Mouse (Mus musculus): ENCODE results near the gene Tmem190. TPM values are rescaled to one million over a fixed set of nuclear protein-coding genes. Genes with fewer than 3 reads are reported as not detected.

Gene Tmem190
- not detected for total RNA-seq (2021)
- long read RNA-seq, experiment 1 = 0 reads
- long read RNA-seq, experiment 2 = 0 reads

GRCm38 (mm10) chr7:4782759-4783158 lies at the start of gene Tmem190, which contains the start of gene Il11:
Tmem190 (plus strand) TSS chr7:4782937.
Il11 (minus strand) TSS chr7:4782859.
- no peak for DNase-seq

GRCm38 (mm10) chr7:4732968-4733392 lies 49.8 kb upstream of the Tmem190 start:
- no peak for DNase-seq

DNA sequence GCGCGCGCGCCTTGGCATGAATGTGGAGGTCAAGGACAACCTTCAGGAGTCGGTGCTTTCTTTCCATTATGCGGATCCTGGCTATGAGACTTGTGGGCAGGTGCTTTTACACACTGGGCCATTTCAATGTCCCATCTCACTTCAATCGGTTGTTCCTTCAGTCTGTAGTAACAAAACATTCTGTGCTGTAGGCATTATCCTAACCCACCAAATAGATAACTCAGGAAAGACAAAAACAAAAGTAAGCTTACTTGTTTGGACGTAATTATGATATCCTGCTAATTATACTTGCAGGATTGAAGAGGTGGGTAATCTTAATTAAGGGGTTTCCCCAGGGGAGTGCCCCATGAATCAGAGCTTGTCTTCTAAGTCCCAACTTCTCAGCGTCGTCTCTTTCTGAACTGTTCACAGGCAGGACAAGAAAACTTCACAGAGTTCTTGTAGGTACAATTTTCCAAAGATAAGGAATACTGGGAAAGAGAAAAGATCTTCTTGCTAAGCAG lies 43.6 kb upstream of the Tmem190 start:
- DNase-seq = no peak

- DNase-seq = peak; percentile 99 to 100
Observed at GRCm38 (mm10) chr7:4739544-4740275, 43.0 kb upstream of the Tmem190 start, which contains the start of gene Kmt5c. Kmt5c (plus strand) TSS chr7:4740115.

DNA sequence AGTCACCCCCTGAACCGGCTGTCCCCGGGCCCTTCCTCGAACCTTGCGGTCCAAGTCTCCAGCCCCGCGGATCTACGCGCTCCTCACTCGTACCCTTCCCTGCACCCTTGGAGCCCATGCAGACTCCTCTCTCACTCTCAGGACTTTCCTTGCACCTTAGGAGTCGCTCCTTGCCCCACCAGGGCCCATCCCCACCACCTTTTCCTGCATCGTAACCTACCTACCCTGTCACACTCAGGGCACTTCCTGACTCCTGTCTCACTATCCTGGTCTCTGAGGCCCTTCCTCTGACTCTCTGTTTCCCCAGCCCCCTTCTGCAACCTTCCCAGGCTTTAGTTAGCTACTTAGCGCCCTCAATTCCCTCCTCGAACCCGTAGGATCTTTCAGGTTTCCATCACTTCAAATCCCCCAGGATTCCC lies 42.4 kb upstream of the Tmem190 start:
- DNase-seq = no peak

DNA sequence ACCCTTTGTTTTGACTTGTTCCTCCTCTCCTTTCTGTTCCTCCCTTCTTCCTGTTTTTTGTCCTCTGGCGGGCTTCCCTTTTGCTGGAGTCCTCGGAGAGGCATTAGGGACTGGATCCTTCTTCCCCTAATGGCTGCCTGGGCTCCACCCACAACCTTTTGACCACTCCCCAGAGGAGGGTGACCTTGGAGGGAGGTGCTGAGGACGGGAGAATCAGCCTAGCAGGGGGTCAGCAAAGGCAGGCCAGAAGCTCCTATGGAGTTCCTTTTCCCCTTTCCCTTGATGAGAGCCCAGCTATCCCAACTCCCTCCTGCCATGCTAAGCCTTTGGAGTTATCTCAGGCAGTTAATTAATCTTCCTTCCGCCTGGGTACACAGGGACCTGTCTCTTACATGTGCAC lies 41.6 kb upstream of the Tmem190 start:
- peak; percentile 80 to 83 for DNase-seq

DNA sequence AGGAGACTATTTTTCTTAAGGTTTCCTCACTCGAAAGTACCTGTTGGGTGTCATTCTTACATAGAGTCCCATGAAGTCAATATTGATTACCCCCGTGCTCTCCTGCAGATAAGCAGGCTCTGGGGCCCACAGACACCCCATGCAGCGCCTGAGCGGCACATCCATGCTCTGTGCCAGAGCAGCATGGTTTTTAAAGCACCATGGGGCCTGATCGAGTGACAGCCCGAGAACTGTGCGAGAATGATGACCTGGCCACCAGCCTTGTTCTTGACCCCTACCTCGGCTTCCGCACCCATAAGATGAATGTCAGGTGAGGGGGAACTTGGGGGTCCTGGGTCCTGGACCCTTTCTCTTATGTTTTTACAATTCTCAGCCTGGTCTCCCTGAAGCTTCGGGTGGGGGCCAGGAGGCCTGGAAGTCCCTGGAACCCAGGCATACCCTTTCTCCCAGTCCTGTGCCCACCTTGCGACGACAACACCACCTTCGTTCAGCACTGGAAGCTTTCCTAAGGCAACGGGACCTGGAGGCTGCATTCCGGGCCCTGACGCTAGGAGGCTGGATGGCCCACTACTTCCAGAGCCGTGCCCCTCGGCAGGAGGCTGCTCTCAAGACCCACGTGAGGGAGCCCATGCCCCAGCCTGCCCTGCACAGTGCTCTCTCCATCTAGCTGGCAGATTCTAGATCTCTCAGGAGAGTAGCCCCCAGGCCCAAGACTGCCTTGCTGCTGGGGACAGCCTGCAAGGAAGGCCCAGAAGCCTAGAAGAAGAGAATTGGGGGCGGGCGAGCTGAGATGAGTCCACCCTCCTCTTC lies 40.9 kb upstream of the Tmem190 start:
- DNase-seq = no peak

- DNase-seq = no peak
Observed at GRCm38 (mm10) chr7:4742482-4742819, 40.3 kb upstream of the Tmem190 start.

DNA sequence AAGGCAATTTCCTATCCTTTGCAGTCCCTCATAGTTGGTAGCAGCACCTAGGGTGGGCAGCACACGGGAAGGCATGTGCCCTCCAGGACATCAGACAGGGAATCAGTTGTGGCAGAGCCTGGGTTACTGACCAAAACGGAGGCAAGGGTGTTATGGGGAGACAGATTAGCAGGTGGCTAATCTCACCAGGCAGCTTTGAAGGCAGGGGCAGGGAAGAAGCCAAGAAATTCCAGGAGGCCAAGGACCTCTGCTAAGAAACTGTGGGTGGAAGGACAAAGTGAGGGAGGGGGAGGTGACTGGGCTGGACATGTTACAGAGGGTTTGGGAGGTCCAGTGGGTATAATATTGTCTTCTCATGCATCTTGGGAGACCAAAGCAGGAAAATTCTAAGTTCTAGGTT lies 39.4 kb upstream of the Tmem190 start:
- DNase-seq = no peak

- DNase-seq = no peak
Observed at GRCm38 (mm10) chr7:4744886-4745285, 37.9 kb upstream of the Tmem190 start.

- no peak for DNase-seq
Observed at GRCm38 (mm10) chr7:4746326-4746980, 36.3 kb upstream of the Tmem190 start.

DNA sequence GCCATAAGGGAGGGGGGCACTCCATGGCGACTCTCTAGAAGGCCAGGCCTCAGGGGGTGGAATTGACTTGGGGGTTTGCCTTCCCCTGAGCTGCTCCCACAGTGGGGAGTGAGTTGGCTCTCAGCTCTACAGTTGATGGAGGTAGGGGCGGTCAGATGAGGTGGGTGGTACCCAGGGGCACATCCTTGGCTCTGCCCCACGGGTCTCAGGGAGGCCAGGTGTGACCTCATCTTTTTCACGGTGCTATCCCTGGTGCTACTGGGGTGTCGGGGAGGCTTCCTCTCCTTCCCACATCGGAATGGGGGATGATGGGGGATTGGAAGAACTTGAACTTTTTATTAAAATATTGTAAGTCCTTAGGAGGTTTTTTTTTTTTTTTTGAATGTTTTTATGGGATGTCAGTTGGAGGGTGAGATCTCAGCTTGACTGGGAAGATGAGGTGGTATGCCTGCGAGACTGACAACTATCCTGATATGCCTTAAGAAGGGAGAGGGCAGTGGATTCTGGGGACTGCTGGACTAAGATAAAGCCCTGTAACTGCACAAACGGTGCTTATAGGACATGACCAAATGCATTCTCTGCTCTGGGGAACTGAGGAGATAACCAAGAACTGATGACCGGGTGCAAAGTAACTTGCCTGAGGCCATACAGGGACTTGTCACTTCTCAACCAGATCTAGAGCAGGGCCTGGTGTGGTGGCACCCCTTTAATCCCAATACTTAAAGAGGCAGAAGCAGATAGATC lies 35.4 kb upstream of the Tmem190 start:
- DNase-seq = no peak

- no peak for DNase-seq
Observed at GRCm38 (mm10) chr7:4748321-4748720, 34.4 kb upstream of the Tmem190 start.

GRCm38 (mm10) chr7:4749169-4749568 lies 33.6 kb upstream of the Tmem190 start:
- no peak for DNase-seq

GRCm38 (mm10) chr7:4751971-4752820 lies 30.5 kb upstream of the Tmem190 start:
- DNase-seq = peak in 1 of 2 experiments; percentile 24

DNA sequence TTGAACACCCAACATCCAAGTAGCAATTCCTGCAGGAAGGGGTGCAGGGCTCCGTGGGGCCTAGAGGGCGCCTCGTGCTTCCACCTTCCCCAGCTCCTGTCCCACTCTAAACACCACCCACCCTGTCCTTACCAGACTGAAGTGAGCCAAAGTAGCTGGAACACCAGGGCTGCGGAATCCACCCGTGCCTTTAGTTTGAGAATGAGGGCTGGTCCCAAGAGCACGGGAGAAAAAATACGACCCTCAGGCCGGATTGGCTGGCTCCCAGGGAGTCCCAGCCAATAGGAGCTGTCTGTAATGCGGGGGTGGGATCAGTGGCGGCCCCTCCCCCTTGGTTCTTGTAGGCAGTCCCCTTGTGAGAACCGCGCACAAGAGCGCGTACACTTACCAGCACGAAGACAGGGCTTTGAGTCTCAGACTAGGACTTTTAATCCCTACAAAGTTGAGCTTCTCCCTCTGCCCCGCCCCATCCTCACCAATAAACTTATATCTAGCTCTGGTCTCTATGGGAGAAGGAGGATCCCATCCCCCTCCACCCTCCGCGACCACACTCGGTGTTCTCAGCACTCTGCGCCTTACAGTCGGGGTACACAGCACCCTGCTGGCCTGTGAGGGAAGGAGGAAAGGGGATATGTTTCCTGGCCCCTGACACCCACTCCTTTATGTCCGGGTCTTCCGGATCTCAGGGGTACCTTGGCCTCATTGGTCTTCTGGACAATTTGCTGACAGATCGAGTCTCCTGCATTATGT lies 29.7 kb upstream of the Tmem190 start, which contains the start of gene Cox6b2:
Cox6b2 (minus strand) TSS at position 274 of the 750 bp plus-strand sequence.
- DNase-seq = peak; percentile 53 to 54

DNA sequence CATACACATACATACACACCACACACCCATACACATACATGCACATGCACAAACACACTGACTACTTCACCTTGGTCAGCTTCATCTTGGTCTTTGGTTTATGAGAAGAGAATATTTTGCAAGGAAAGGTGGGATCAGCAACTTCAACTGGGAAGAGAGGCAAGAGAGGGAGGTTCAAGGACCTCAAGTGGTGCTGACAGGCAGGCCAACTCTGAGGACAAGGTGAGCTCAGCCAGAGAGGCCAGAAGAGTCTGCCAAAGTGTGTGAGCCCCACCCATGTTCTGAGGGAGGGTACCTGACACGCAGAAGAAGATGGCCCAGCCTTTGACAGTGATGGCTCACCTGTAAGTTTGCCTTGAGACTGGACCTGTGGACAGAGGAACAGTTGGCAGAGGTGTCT lies 23.1 kb upstream of the Tmem190 start:
- DNase-seq = no peak

DNA sequence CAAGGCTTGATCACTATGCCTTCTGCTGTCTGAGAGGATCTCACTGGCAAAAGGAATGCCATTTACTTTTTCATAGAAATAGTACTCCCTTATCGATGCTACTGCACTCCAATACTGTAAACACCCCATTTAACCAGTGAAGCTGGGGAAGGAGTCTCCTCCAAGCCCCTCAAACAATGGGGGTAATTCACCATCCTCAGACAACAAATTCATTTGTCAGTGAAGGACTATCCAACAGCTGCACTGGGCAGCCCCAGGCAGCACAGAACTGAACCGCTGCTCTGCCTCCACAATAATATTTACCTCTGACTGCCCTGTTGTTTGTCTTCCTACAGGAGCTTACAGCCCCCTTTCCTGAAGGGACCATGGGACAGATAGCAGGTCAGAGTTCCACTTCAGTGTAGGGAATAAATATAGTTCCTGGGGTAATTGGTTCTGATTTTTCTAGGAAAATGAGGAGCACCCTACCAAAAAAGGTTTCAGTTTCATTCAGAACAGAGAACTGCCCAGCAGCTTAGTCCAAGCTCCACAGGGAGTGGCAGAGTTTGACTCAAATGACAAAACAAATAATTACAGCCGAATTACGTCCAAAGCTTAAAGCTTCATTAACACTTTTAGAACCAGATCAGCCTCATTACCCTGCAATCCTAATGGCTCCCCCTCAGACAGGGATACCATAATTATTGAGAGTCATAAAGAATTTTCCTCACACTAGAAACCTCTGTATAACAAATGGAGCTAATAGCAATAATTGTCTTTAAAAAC lies 17.6 kb upstream of the Tmem190 start:
- DNase-seq = no peak

GRCm38 (mm10) chr7:4771202-4771601 lies 11.5 kb upstream of the Tmem190 start, which contains the start of gene Fam71e2:
Fam71e2 (minus strand) TSS chr7:4771302.
- DNase-seq = no peak
